10 mouse cellular contexts compared by ENCODE assay signal in genomic region chr7:49261941-49262511, GRCm38 (mm10).
DNase-seq lines count a peak whose midpoint lies in the region; ATAC-seq lines count a peak whose summit lies in the region.
"Had no signal": no experiment of that assay in that cellular context is flagged by ENCODE, and none has a peak within 500 bp of the region (broad histone marks: within the 10 kb centered on the region; RNA-seq: fewer than 3 reads in every experiment).

No protein-coding gene starts in this region.

- no peaks in the 10 kb centered on the region for H3K36me3 ChIP-seq in forebrain, embryonic 14.5 days (ENCODE audit: control insufficient read depth, insufficient read depth, low read length)
- no peaks in the 10 kb centered on the region for H3K36me3 ChIP-seq in forebrain, embryonic 12.5 days (replicated peaks)
- no peaks in the 10 kb centered on the region for H3K36me3 ChIP-seq in heart, embryonic 16.5 days (ENCODE audit: control insufficient read depth, insufficient read depth)
- no peaks in the 10 kb centered on the region for H3K36me3 ChIP-seq in liver, embryonic 12.5 days

- H3K4me1 ChIP-seq in forebrain, embryonic 14.5 days (ENCODE audit: control insufficient read depth, insufficient read depth, low read length), result peaks cover 8% of the 10 kb centered on the region
- peaks cover 13% of the 10 kb centered on the region; the same call in 1 of the 2 replicates for H3K4me1 ChIP-seq in forebrain, embryonic 12.5 days
- peaks cover 50% of the 10 kb centered on the region for H3K4me1 ChIP-seq in heart, embryonic 16.5 days (ENCODE audit: control insufficient read depth, insufficient read depth, low read length)
- H3K4me1 ChIP-seq in liver, embryonic 12.5 days, result no peaks in the 10 kb centered on the region

- DNase-seq in forebrain, embryonic 14.5 days (ENCODE audit: low spot score), result no peak
- DNase-seq in right cerebral cortex, postnatal 10 days (ENCODE audit: low spot score in 2 of 2), result peak; percentile 65 to 71
- no peak for DNase-seq in right cerebral cortex, postnatal 14 days
- DNase-seq in MN1 (ENCODE audit: low spot score), result no peak
- no peak for DNase-seq in kidney, postnatal 25 days
- DNase-seq: B cell, adult 2 months; embryo, embryonic 11 days had no signal

- no peaks in the 10 kb centered on the region for H3K27me3 ChIP-seq in forebrain, embryonic 14.5 days (replicated peaks; ENCODE audit: control insufficient read depth, insufficient read depth, low read length)
- H3K27me3 ChIP-seq in forebrain, embryonic 12.5 days, result peaks cover 4% of the 10 kb centered on the region; the same call in 1 of the 2 replicates
- no peaks in the 10 kb centered on the region for H3K27me3 ChIP-seq in heart, embryonic 16.5 days (ENCODE audit: control insufficient read depth, insufficient read depth, low read length)
- H3K27me3 ChIP-seq in liver, embryonic 12.5 days (replicated peaks), result no peaks in the 10 kb centered on the region; the same call in 1 of the 2 replicates

- no peak overlapping the region for H3K9ac ChIP-seq in forebrain, embryonic 14.5 days (ENCODE audit: low read length)
- no peak overlapping the region for H3K9ac ChIP-seq in forebrain, embryonic 12.5 days
- peak overlapping the region; percentile 32; the same call in 1 of the 2 replicates for H3K9ac ChIP-seq in heart, embryonic 16.5 days (ENCODE audit: low read length)
- H3K9ac ChIP-seq in liver, embryonic 12.5 days, result no peak overlapping the region

- no peak overlapping the region for H3K4me3 ChIP-seq in forebrain, embryonic 14.5 days (ENCODE audit: low read depth, low read length)
- H3K4me3 ChIP-seq in forebrain, embryonic 12.5 days (replicated peaks), result no peak overlapping the region
- H3K4me3 ChIP-seq in heart, embryonic 16.5 days (ENCODE audit: low read length), result no peak overlapping the region
- no peak overlapping the region for H3K4me3 ChIP-seq in liver, embryonic 12.5 days

- 67% methylated on average over 12 of the region's 13 CpGs for WGBS in forebrain, embryonic 14.5 days
- WGBS in forebrain, embryonic 12.5 days, result 75% methylated on average over 13 of the region's 13 CpGs
- WGBS in heart, embryonic 16.5 days, result 47% methylated on average over 13 of the region's 13 CpGs
- 57% methylated on average over 13 of the region's 13 CpGs for WGBS in liver, embryonic 12.5 days (ENCODE audit: insufficient replicate concordance)

- ATAC-seq in forebrain, embryonic 14.5 days, result peak; percentile 25; the same call in 1 of the 2 replicates
- no peak for ATAC-seq in forebrain, embryonic 12.5 days (ENCODE audit: low FRiP score)
- peak; percentile 73 for ATAC-seq in heart, embryonic 16.5 days (replicated peaks; ENCODE audit: extremely low read depth, insufficient read depth, low FRiP score)
- ATAC-seq in liver, embryonic 12.5 days, result no peak

- H3K9me3 ChIP-seq in forebrain, embryonic 14.5 days (replicated peaks; ENCODE audit: control insufficient read depth, low read length), result no peaks in the 10 kb centered on the region
- H3K9me3 ChIP-seq in forebrain, embryonic 12.5 days, result no peaks in the 10 kb centered on the region
- no peaks in the 10 kb centered on the region for H3K9me3 ChIP-seq in heart, embryonic 16.5 days (replicated peaks; ENCODE audit: control insufficient read depth, low read length)
- H3K9me3 ChIP-seq in liver, embryonic 12.5 days (replicated peaks), result no peaks in the 10 kb centered on the region

- no peak overlapping the region for H3K27ac ChIP-seq in forebrain, embryonic 14.5 days (ENCODE audit: low read depth, low read length)
- no peak overlapping the region for H3K27ac ChIP-seq in forebrain, embryonic 12.5 days
- peak overlapping the region; percentile 72 for H3K27ac ChIP-seq in heart, embryonic 16.5 days (ENCODE audit: low read length)
- H3K27ac ChIP-seq in liver, embryonic 12.5 days, result no peak overlapping the region

- no peak overlapping the region for H3K4me2 ChIP-seq in forebrain, embryonic 14.5 days (ENCODE audit: low read length)
- no peak overlapping the region for H3K4me2 ChIP-seq in forebrain, embryonic 12.5 days
- peak overlapping the region; percentile 41 for H3K4me2 ChIP-seq in heart, embryonic 16.5 days (ENCODE audit: low read depth, low read length)
- no peak overlapping the region for H3K4me2 ChIP-seq in liver, embryonic 12.5 days

Comparison
In these comparisons a context has a peak if more than half of its experiments do, and no peak if none do; other contexts are left out.
1. ATAC-seq: peak in forebrain, embryonic 14.5 days (single experiment) and heart, embryonic 16.5 days (single experiment); none in forebrain, embryonic 12.5 days (single experiment) and liver, embryonic 12.5 days (single experiment).
2. DNase-seq: peak in right cerebral cortex, postnatal 10 days (2 of 2); none in forebrain, embryonic 14.5 days (single experiment), right cerebral cortex, postnatal 14 days (single experiment), MN1 (single experiment) and kidney, postnatal 25 days (0 of 2).